Mouse (Mus musculus) heart, embryonic 15.5 days (tissue): ENCODE results near the gene Kcnip4. TPM values are rescaled to one million over a fixed set of nuclear protein-coding genes. Genes with fewer than 3 reads are reported as not detected.

ENCODE experiments used
- ATAC-seq: fragments of 200-750 bp; cut with Nextera tagmentation; replicated peaks from 2 replicates; pipeline ENCODE4 v1.8.0; 2017; ENCODE audit warnings: low read depth, moderate TSS enrichment; ENCODE audit not compliant: insufficient number of reproducible peaks, insufficient read depth, low FRiP score
- H3K27ac ChIP-seq: fragments of 300-500 bp; sonication (generic); 2 replicates; pipeline ENCODE4 v1.5.1; 2015; ENCODE audit warnings: mild to moderate bottlenecking, inconsistent platforms
- H3K27me3 ChIP-seq: fragments of 300-500 bp; sonication (generic); 2 replicates; pipeline ENCODE4 v1.6.1; 2015; ENCODE audit warnings: inconsistent platforms
- H3K36me3 ChIP-seq: fragments of 300-500 bp; sonication (generic); 2 replicates; pipeline ENCODE4 v1.6.1; 2015; ENCODE audit warnings: mild to moderate bottlenecking, inconsistent platforms
- H3K4me1 ChIP-seq: fragments of 300-500 bp; sonication (generic); replicated peaks from 2 replicates; pipeline ENCODE4 v1.6.1; 2015; ENCODE audit warnings: inconsistent platforms
- H3K4me2 ChIP-seq: fragments of 300-500 bp; sonication (generic); 2 replicates; pipeline ENCODE4 v1.6.1; 2015; ENCODE audit warnings: inconsistent platforms, mild to moderate bottlenecking, moderate library complexity
- H3K4me3 ChIP-seq: fragments of 300-500 bp; sonication (generic); 2 replicates; pipeline ENCODE4 v1.5.1; 2015; ENCODE audit warnings: mild to moderate bottlenecking, inconsistent platforms
- H3K9ac ChIP-seq: fragments of 300-500 bp; sonication (generic); 2 replicates; pipeline ENCODE4 v1.6.1; 2015; ENCODE audit warnings: mild to moderate bottlenecking, inconsistent platforms
- H3K9me3 ChIP-seq: fragments of 300-500 bp; sonication (generic); replicated peaks from 2 replicates; pipeline ENCODE4 v1.6.1; 2016; ENCODE audit warnings: inconsistent platforms
- WGBS: fragments of 180-500 bp; shearing (Covaris S2); methylation state at CpG from one replicate; pipeline ENCODE4 v1.1.7; 2015; ENCODE audit warnings: mixed read lengths; 5-methylcytosine and 5-hydroxymethylcytosine counted together
- polyA plus RNA-seq: library from polyadenylated mRNA; unstranded; fragments of >200 nt; fragmentation: Nextera tagmentation; extraction: Ambion mirVana; gene quantifications from 2 replicates; pipeline ENCODE4 v1.2.1, GENCODE M21; 2015

Gene Kcnip4
- polyA plus RNA-seq, 1 experiment from 2014 or later: 0.45 TPM

GRCm38 (mm10) chr5:49241708-49242107, 283.0 kb downstream of the Kcnip4 start:
- 92% methylated on average over 6 of the region's 6 CpGs for WGBS
- ATAC-seq: no peak
- no peak overlapping the region for H3K27ac ChIP-seq
- H3K27me3 ChIP-seq: no peaks in the 10 kb centered on the region
- H3K4me3 ChIP-seq: no peak overlapping the region
- H3K4me1 ChIP-seq: no peaks in the 10 kb centered on the region
- no peak overlapping the region for H3K4me2 ChIP-seq
- no peaks in the 10 kb centered on the region for H3K36me3 ChIP-seq
- no peak overlapping the region for H3K9ac ChIP-seq
- no peaks in the 10 kb centered on the region for H3K9me3 ChIP-seq

GRCm38 (mm10) chr5:49201164-49201756, 323.4 kb downstream of the Kcnip4 start:
- no peak overlapping the region for H3K4me2 ChIP-seq
- no peak for ATAC-seq
- H3K9ac ChIP-seq: no peak overlapping the region
- no peaks in the 10 kb centered on the region for H3K36me3 ChIP-seq
- H3K27ac ChIP-seq: no peak overlapping the region
- H3K4me1 ChIP-seq: no peaks in the 10 kb centered on the region
- no peaks in the 10 kb centered on the region for H3K9me3 ChIP-seq
- 61% methylated on average over 4 of the region's 4 CpGs for WGBS
- no peaks in the 10 kb centered on the region for H3K27me3 ChIP-seq
- H3K4me3 ChIP-seq: no peak overlapping the region

GRCm38 (mm10) chr5:49188236-49188635, 336.5 kb downstream of the Kcnip4 start:
- no peak for ATAC-seq
- H3K4me2 ChIP-seq: no peak overlapping the region
- H3K4me1 ChIP-seq: no peaks in the 10 kb centered on the region
- H3K27ac ChIP-seq: no peak overlapping the region
- H3K27me3 ChIP-seq: no peaks in the 10 kb centered on the region
- no peak overlapping the region for H3K9ac ChIP-seq
- H3K9me3 ChIP-seq: no peaks in the 10 kb centered on the region
- H3K36me3 ChIP-seq: no peaks in the 10 kb centered on the region
- WGBS: 58% methylated on average over 1 of the region's 1 CpGs
- H3K4me3 ChIP-seq: no peak overlapping the region

- no peak overlapping the region for H3K27ac ChIP-seq
- WGBS: 69% methylated on average over 2 of the region's 2 CpGs
Observed at GRCm38 (mm10) chr5:49150116-49150811, 374.4 kb downstream of the Kcnip4 start.

GRCm38 (mm10) chr5:49149684-49150083, 375.0 kb downstream of the Kcnip4 start:
- H3K4me3 ChIP-seq: no peak overlapping the region
- H3K9me3 ChIP-seq: no peaks in the 10 kb centered on the region
- H3K27ac ChIP-seq: no peak overlapping the region
- no peak overlapping the region for H3K4me2 ChIP-seq
- H3K4me1 ChIP-seq: no peaks in the 10 kb centered on the region
- H3K27me3 ChIP-seq: no peaks in the 10 kb centered on the region
- no peak for ATAC-seq
- H3K9ac ChIP-seq: no peak overlapping the region
- 70% methylated on average over 2 of the region's 2 CpGs for WGBS
- no peaks in the 10 kb centered on the region for H3K36me3 ChIP-seq

More at GRCm38 (mm10) chr5:49150116-49150811, 374.4 kb downstream of the Kcnip4 start:
- Histone ChIP-seq H3K9ac (no peak overlapping the region), H3K36me3 (no peaks in the 10 kb centered on the region), H3K4me1 (no peaks in the 10 kb centered on the region), H3K9me3 (no peaks in the 10 kb centered on the region), H3K27me3 (no peaks in the 10 kb centered on the region), H3K4me2 (no peak overlapping the region), H3K4me3 (no peak overlapping the region)
- ATAC-seq: no peak

- no peak for ATAC-seq
- no peak overlapping the region for H3K4me2 ChIP-seq
- no peak overlapping the region for H3K9ac ChIP-seq
- no peaks in the 10 kb centered on the region for H3K9me3 ChIP-seq
- WGBS: 78% methylated on average over 5 of the region's 5 CpGs
- H3K36me3 ChIP-seq: no peaks in the 10 kb centered on the region
- no peaks in the 10 kb centered on the region for H3K4me1 ChIP-seq
- H3K27ac ChIP-seq: no peak overlapping the region
- H3K27me3 ChIP-seq: no peaks in the 10 kb centered on the region
- H3K4me3 ChIP-seq: no peak overlapping the region
Observed at GRCm38 (mm10) chr5:49095432-49095831, 429.3 kb downstream of the Kcnip4 start.

GRCm38 (mm10) chr5:49094945-49095344, 429.8 kb downstream of the Kcnip4 start:
- WGBS: 65% methylated on average over 2 of the region's 2 CpGs
- H3K36me3 ChIP-seq: no peaks in the 10 kb centered on the region
- H3K27ac ChIP-seq: no peak overlapping the region

GRCm38 (mm10) chr5:49094306-49094705, 430.4 kb downstream of the Kcnip4 start:
- ATAC-seq: no peak
- H3K4me1 ChIP-seq: no peaks in the 10 kb centered on the region
- no peak overlapping the region for H3K9ac ChIP-seq
- WGBS: 70% methylated on average over 3 of the region's 3 CpGs
- H3K4me3 ChIP-seq: no peak overlapping the region
- H3K36me3 ChIP-seq: no peaks in the 10 kb centered on the region
- H3K27me3 ChIP-seq: no peaks in the 10 kb centered on the region
- H3K4me2 ChIP-seq: no peak overlapping the region
- H3K27ac ChIP-seq: no peak overlapping the region
- no peaks in the 10 kb centered on the region for H3K9me3 ChIP-seq

More at GRCm38 (mm10) chr5:49094945-49095344, 429.8 kb downstream of the Kcnip4 start:
- H3K9ac ChIP-seq: no peak overlapping the region
- H3K4me1 ChIP-seq: no peaks in the 10 kb centered on the region
- H3K27me3 ChIP-seq: no peaks in the 10 kb centered on the region
- H3K4me3 ChIP-seq: no peak overlapping the region
- H3K4me2 ChIP-seq: no peak overlapping the region
- no peaks in the 10 kb centered on the region for H3K9me3 ChIP-seq
- no peak for ATAC-seq

- Histone ChIP-seq H3K36me3 (no peaks in the 10 kb centered on the region), H3K4me3 (no peak overlapping the region), H3K9me3 (no peaks in the 10 kb centered on the region), H3K27ac (no peak overlapping the region), H3K27me3 (peaks cover 5% of the 10 kb centered on the region; the same call in 1 of the 2 replicates), H3K4me1 (no peaks in the 10 kb centered on the region), H3K4me2 (0 out of 2 replicates have a peak overlapping the region, but pooled peaks have one; percentile 34), H3K9ac (no peak overlapping the region)
- no peak for ATAC-seq
- WGBS: 10% methylated on average over 6 of the region's 6 CpGs
Observed at GRCm38 (mm10) chr5:49090122-49090680, 434.5 kb downstream of the Kcnip4 start.

GRCm38 (mm10) chr5:49065646-49066045, 459.1 kb downstream of the Kcnip4 start:
- Histone ChIP-seq H3K36me3 (no peaks in the 10 kb centered on the region), H3K27ac (no peak overlapping the region), H3K4me2 (no peak overlapping the region), H3K4me1 (no peaks in the 10 kb centered on the region), H3K9me3 (no peaks in the 10 kb centered on the region), H3K4me3 (no peak overlapping the region), H3K9ac (no peak overlapping the region), H3K27me3 (no peaks in the 10 kb centered on the region)
- ATAC-seq: no peak
- 29% methylated on average over 1 of the region's 1 CpGs for WGBS

GRCm38 (mm10) chr5:49058926-49059325, 465.8 kb downstream of the Kcnip4 start:
- Histone ChIP-seq H3K36me3 (no peaks in the 10 kb centered on the region), H3K9ac (no peak overlapping the region)
- ATAC-seq: no peak

More at GRCm38 (mm10) chr5:49058926-49059325, 465.8 kb downstream of the Kcnip4 start:
- H3K9me3 ChIP-seq: no peaks in the 10 kb centered on the region
- H3K4me2 ChIP-seq: no peak overlapping the region
- no peak overlapping the region for H3K4me3 ChIP-seq
- H3K27ac ChIP-seq: no peak overlapping the region
- H3K4me1 ChIP-seq: no peaks in the 10 kb centered on the region
- H3K27me3 ChIP-seq: no peaks in the 10 kb centered on the region
